Mouse (Mus musculus): ENCODE results near the gene Mia. TPM values are rescaled to one million over a fixed set of nuclear protein-coding genes. Genes with fewer than 3 reads are reported as not detected.

Gene Mia
- polyA plus RNA-seq, 1 experiment from 2014 or later, result 11.7 TPM

DNA sequence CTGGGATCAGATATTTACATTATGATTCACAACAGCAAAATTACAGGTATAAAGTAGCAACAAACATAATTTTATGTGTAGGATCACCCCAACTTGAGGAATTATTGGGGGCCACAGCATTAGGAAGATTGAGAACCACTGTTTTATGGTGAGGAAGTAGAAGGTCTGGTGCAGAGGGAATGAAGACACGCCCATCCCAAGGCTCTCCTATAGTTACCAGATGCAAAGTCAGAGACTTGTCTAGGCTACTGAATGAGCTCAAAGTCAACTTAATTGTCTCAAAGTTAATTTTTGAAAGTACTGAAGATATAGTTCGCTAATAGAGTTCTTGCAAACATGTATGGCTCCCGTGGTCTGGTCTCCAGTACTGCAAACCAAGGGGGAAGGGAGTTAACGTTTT is 47.2 kb downstream of the Mia start:
- Histone ChIP-seq H3K4me3 (replicated peaks) (no peak overlapping the region), H3K9me3 (no peaks in the 10 kb centered on the region), H3K4me1 (no peaks in the 10 kb centered on the region), H3K9ac (no peak overlapping the region), H3K27me3 (no peaks in the 10 kb centered on the region), H3K36me3 (replicated peaks) (no peaks in the 10 kb centered on the region), H3K4me2 (no peak overlapping the region), H3K27ac (no peak overlapping the region)
- no peak for ATAC-seq (ENCODE audit: low FRiP score)
- WGBS, result 89% methylated on average over 4 of the region's 4 CpGs

DNA sequence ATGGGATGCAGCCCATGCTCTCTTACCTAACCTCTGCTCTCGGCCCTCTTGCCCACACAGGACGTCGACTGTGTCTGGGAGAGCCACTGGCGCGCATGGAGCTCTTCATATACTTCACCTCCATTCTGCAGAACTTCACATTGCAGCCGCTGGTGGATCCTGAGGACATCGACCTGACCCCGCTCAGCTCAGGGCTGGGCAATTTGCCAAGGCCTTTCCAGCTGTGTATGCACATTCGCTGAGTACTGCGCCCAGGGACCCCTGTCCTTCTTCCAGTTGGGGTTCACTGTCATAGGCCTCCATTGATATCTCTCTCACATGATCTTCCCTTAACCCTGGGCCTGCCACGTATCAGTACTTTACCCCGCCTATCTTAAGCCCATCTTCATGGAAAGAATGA is 47.8 kb downstream of the Mia start:
- no peak overlapping the region for H3K4me2 ChIP-seq
- no peaks in the 10 kb centered on the region for H3K36me3 ChIP-seq (replicated peaks)
- H3K4me3 ChIP-seq (replicated peaks), result no peak overlapping the region
- H3K27me3 ChIP-seq, result no peaks in the 10 kb centered on the region
- H3K9ac ChIP-seq, result no peak overlapping the region
- no peaks in the 10 kb centered on the region for H3K9me3 ChIP-seq
- 80% methylated on average over 12 of the region's 12 CpGs for WGBS
- no peaks in the 10 kb centered on the region for H3K4me1 ChIP-seq
- no peak overlapping the region for H3K27ac ChIP-seq
- no peak for ATAC-seq (ENCODE audit: low FRiP score)

- no peak for ATAC-seq (ENCODE audit: low FRiP score)
- Histone ChIP-seq H3K4me1 (no peaks in the 10 kb centered on the region), H3K27ac (no peak overlapping the region), H3K9me3 (no peaks in the 10 kb centered on the region), H3K4me3 (replicated peaks) (no peak overlapping the region), H3K4me2 (no peak overlapping the region), H3K27me3 (no peaks in the 10 kb centered on the region), H3K9ac (no peak overlapping the region), H3K36me3 (replicated peaks) (no peaks in the 10 kb centered on the region)
- WGBS, result 14% methylated on average over 10 of the region's 10 CpGs
Observed at GRCm38 (mm10) chr7:27132588-27132987, 48.4 kb downstream of the Mia start.

GRCm38 (mm10) chr7:27131387-27131786 is 49.6 kb downstream of the Mia start:
- Histone ChIP-seq H3K36me3 (replicated peaks) (no peaks in the 10 kb centered on the region), H3K9ac (no peak overlapping the region), H3K4me3 (replicated peaks) (no peak overlapping the region), H3K4me1 (no peaks in the 10 kb centered on the region), H3K4me2 (no peak overlapping the region), H3K27me3 (no peaks in the 10 kb centered on the region), H3K9me3 (no peaks in the 10 kb centered on the region), H3K27ac (no peak overlapping the region)
- ATAC-seq (ENCODE audit: low FRiP score), result no peak
- 59% methylated on average over 2 of the region's 2 CpGs for WGBS

DNA sequence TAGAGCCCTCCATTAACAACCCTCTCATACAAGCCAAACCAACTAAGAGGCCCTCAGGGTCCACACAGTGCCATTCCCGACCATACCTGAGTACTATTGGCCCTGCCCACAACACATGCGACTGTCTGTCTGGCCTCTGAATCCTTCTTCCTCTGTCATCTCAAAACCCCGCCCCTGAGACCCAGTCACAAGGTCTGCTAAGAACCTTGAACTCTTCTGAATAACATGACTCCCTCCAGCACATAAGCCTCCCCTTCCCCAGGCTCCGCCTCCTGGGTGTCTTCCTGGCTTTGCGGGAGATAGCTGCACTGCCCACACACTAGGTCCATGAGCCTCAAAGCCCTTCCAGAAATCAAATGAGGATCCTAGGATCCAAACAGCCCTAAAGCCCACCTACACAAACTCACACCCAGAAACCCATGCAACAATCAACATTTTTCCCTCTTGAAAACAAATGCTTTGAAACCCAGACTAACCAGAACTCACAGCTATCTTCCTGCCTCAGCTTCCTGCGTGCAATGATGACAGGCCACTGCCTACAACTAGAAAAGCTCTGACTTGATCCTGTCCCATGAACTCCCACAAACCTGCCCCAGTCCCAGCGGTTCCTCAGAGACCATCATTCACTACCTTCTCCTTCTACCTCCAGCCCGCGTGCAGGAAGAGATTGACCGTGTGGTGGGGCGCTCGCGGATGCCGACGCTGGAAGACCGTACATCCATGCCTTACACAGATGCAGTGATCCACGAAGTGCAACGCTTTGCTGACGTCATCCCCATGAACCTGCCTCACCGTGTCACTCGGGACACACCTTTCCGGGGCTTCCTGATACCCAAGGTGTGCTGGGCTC is 50.2 kb downstream of the Mia start:
- H3K9me3 ChIP-seq, result no peaks in the 10 kb centered on the region
- WGBS, result 87% methylated on average over 22 of the region's 22 CpGs
- no peaks in the 10 kb centered on the region for H3K27me3 ChIP-seq
- no peak overlapping the region for H3K9ac ChIP-seq
- H3K4me1 ChIP-seq, result no peaks in the 10 kb centered on the region
- no peaks in the 10 kb centered on the region for H3K36me3 ChIP-seq (replicated peaks)
- no peak overlapping the region for H3K4me2 ChIP-seq
- H3K4me3 ChIP-seq (replicated peaks), result no peak overlapping the region
- ATAC-seq (ENCODE audit: low FRiP score), result no peak
- H3K27ac ChIP-seq, result no peak overlapping the region

- Histone ChIP-seq H3K4me3 (replicated peaks) (no peak overlapping the region), H3K9ac (no peak overlapping the region), H3K4me2 (no peak overlapping the region), H3K9me3 (no peaks in the 10 kb centered on the region), H3K4me1 (no peaks in the 10 kb centered on the region), H3K36me3 (replicated peaks) (no peaks in the 10 kb centered on the region), H3K27me3 (no peaks in the 10 kb centered on the region), H3K27ac (no peak overlapping the region)
- ATAC-seq (ENCODE audit: low FRiP score), result no peak
- WGBS, result 88% methylated on average over 12 of the region's 12 CpGs
Observed at GRCm38 (mm10) chr7:27129811-27130210, 51.1 kb downstream of the Mia start.

MicroRNAs within 50 kb of the gene (microRNA counts, 519-probe panel; counts per million panel counts)
- microRNA mmu-miR-1191, result not detected

Small RNAs within 50 kb of the gene (microRNA-seq; reads per million reads assigned to microRNA genes)
- 8.0 reads per million, percentile 24 among the genes with 10 or more reads in this experiment for gene Mir1191
- gene Mir3101, result not detected

Other genes with a start within 250 kb of the Mia start
- gene Cyp2a22, start 241.8 kb downstream of the Mia start, polyA plus RNA-seq (2016; fragmentation: Nextera tagmentation; extraction: Ambion mirVana), result not detected in 2 replicates
- gene Cyp2a12, start 152.1 kb downstream of the Mia start, polyA plus RNA-seq (2016; fragmentation: Nextera tagmentation; extraction: Ambion mirVana), result not detected in 2 replicates
- gene Cyp2f2, start 61.2 kb downstream of the Mia start, polyA plus RNA-seq (2016; fragmentation: Nextera tagmentation; extraction: Ambion mirVana), result not detected in 2 replicates
- gene Cyp2t4, start 27.4 kb downstream of the Mia start, polyA plus RNA-seq (2016; fragmentation: Nextera tagmentation; extraction: Ambion mirVana), result 0.15 and 0.34 TPM in 2 replicates
- 89.9 and 92.2 TPM in 2 replicates for gene Egln2, start 14.4 kb downstream of the Mia start, polyA plus RNA-seq (2016; fragmentation: Nextera tagmentation; extraction: Ambion mirVana)
- 69.4 and 70.4 TPM in 2 replicates for gene Rab4b, start 2.3 kb downstream of the Mia start, polyA plus RNA-seq (2016; fragmentation: Nextera tagmentation; extraction: Ambion mirVana)
- gene Gm21983, start 71 bp downstream of the Mia start, polyA plus RNA-seq (2016; fragmentation: Nextera tagmentation; extraction: Ambion mirVana), result 0.59 TPM in 1 of 2 replicates, not detected in the other
- 3.9 and 4.1 TPM in 2 replicates for gene BC024978, start 14.6 kb upstream of the Mia start, polyA plus RNA-seq (2016; fragmentation: Nextera tagmentation; extraction: Ambion mirVana)
- gene Snrpa, start 15.1 kb upstream of the Mia start, polyA plus RNA-seq (2016; fragmentation: Nextera tagmentation; extraction: Ambion mirVana), result 302 and 306 TPM in 2 replicates
- gene Itpkc, start 47.5 kb upstream of the Mia start, polyA plus RNA-seq (2016; fragmentation: Nextera tagmentation; extraction: Ambion mirVana), result 6.3 and 7.5 TPM in 2 replicates
- gene Coq8b, start 51.9 kb upstream of the Mia start, polyA plus RNA-seq (2016; fragmentation: Nextera tagmentation; extraction: Ambion mirVana), result 20.2 and 21.0 TPM in 2 replicates
- 40.6 and 41.8 TPM in 2 replicates for gene Numbl, start 77.3 kb upstream of the Mia start, polyA plus RNA-seq (2016; fragmentation: Nextera tagmentation; extraction: Ambion mirVana)
- gene Ltbp4, start 156.5 kb upstream of the Mia start, polyA plus RNA-seq (2016; fragmentation: Nextera tagmentation; extraction: Ambion mirVana), result 12.4 and 16.5 TPM in 2 replicates
- 77.1 and 81.2 TPM in 2 replicates for gene Shkbp1, start 174.9 kb upstream of the Mia start, polyA plus RNA-seq (2016; fragmentation: Nextera tagmentation; extraction: Ambion mirVana)
- 1.5 TPM in 1 of 2 replicates, not detected in the other for gene Gm20479, start 176.3 kb upstream of the Mia start, polyA plus RNA-seq (2016; fragmentation: Nextera tagmentation; extraction: Ambion mirVana)